Mouse (Mus musculus): ENCODE measurements at regions not wholly inside any gene's neighbourhood (a gene's known extent, or its start where the extent isn't known, plus 50 kb on each side); places are given as distances from the start of the nearest gene placed in this dataset.
A peak's percentile ranks its signal among the peaks of the same experiment; 100 is the strongest.

DNA sequence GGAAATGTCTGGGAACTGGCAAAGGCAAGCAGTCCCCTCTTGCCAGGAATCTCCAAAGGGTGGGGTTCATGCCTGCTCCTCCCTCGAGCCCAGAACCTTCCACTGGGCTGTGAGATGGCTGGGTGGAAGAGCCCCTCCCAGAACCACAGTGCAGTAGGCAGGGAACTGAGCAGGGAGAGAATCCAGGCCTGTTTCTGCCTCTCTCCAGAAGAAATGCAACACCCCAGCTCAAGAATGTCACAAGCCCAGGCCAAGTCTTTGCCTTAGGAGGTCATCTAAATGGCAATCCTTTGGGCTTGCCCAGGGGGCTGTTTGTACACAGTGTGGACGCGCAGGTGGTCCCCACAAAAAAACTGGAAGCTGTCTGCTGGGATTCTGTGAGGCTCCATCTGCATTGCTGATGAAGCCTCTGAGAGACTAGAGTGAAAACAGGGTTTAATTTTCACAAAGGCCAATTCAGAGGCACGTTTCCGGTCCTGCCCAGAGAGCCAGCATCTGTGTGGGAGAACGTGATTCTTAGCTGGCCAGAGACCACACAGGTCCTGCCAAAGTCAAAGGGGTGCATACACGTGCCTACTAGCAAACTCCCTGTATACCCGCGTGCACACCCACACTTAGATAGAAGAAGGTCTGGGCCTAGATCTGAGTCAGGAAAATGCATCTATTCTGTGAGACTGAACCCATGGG lies 129.0 kb downstream of the Hmg20a start:
- DNase-seq (ENCODE audit: low spot score) = no peak

DNA sequence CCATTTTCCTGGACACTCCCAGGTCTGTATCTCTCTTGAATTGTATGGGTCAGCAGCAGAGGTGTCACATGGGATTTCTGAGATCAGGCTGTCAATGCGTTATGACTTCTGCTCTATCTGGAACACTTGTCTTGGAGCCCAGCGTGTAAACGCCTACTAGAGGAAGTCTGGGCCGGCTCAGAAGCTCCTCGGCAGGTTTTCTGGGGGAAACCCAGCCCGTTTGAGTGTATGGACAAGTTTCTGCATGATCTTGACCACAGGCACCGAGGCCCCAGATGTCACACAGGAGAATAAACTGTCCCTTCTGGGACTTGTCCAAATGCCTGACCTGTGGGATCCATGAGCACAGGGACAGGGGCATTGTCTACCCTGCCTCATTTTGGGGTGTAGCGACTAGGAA lies 131.4 kb downstream of the Hmg20a start:
- no peak for DNase-seq (ENCODE audit: low spot score)

DNA sequence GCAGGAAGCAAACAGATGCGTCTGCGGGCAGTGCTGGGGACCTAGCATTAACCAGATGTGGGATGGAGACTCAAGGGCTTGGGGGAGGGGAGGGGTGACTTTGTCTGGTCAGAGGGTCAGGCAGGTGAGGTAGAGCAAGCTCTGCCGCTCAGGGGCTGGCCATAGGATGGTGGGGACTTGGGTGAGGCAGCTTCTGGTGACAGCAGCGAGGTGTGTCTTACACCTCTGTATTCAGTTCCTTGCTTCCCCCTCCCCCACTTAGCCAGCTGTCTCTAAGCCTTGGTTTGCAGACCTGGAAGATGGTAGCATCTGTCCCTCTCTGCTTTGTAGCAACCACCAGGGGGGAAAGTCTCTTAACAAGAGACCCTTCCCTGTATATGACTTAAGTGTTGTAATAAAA lies 131.8 kb downstream of the Hmg20a start:
- DNase-seq (ENCODE audit: low spot score) = no peak

DNA sequence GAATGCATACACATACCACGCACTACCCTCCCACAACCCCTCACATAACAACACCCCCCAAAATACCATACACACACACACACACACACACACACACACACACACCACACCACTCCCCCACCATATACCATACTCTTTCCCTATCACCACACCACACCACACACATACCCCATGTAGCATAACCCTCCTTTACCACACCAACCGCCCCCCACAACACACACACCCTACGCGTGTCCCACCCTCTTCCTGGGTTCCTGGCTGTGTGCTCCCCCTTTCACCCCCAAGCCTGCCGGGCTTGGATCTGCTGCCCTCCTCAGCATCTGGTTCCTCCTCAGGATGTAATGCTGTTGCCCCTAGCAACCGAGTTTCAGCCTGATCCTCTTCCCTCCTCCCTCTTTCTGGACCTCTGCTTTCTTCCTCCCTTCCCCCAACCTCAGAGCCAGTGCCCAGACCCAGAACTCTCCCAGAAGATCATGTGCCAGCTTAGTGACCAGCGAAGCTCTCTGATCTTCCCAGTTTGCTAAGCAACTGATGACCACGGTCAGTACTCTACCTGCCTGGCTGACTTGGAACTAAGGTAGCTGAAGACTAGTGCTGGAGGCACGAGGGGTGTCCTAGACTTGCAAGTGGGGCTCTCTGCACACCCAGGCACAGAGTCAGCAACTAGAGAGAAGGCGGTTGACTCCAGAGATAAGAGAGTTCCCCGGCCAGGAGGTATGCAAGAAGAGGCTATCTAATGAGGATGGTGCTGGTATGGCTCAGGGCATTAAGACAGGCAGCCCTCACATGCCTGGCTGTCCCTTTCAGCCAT lies 133.2 kb downstream of the Hmg20a start:
- DNase-seq (ENCODE audit: low spot score) = no peak

DNA sequence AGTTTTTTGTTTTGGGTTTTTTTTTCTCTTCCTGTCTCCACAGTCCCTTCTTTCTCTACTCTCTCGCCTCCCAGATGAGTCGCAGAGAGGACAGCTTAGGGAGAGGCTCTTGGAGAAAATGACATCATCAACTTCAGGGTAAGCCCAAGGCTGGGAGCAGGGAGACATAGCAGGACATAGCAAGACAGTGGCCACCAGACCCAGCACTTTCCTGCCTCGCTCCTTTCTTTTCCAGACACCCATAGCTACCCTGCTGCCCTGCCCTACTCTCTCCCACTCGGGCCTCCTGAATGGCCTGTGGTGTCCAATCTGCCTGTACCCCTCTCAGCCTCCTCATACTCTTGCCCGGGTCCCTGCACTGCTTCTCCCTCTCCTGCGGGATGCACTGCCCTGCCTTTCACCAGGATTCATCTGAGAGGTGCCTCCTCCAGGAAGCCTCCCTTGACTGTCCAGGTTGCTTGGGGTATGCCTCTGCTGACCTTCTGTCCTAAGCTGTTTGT lies 133.8 kb downstream of the Hmg20a start:
- DNase-seq (ENCODE audit: low spot score) = no peak

DNA sequence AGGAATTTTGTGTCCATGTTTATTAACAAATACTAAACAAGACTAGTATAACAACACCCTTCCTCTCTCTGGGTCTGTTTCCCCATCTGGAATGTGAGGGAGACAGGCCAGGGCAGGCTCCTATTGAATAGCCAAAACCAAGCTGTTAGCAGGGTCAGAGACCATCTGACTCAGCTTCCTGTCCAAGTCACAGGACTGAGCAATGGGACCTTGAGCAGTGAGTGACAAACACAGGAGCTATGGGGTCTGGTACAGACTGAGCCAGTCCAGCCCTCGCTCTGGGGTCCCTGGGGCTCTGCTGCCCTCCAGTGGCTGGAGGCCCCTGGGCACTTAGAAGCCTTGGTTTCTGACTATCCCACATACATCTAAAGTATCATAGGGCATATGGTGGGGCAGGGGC lies 134.4 kb downstream of the Hmg20a start:
- peak; percentile 82 for DNase-seq (ENCODE audit: low spot score)

DNA sequence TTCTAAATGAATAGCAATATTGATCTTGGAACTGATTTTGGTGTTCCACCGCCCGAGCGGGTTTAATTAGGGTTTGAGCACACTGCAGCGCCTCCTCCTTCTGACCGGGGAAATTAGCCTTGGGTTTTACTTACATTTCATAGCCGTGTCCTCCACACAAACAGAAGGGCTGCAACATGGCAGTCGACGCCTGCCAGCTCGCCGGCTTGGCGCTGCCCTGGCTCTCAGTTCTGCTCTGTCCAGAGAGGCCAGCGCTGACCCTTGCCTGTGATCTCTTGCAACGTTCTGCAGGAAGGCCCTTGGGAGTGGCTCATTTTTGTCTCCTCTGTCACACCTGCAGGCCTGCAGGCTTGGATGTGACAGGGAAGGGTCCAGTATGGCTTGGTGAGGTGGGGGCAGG lies 135.2 kb downstream of the Hmg20a start:
- DNase-seq (ENCODE audit: low spot score) = no peak

DNA sequence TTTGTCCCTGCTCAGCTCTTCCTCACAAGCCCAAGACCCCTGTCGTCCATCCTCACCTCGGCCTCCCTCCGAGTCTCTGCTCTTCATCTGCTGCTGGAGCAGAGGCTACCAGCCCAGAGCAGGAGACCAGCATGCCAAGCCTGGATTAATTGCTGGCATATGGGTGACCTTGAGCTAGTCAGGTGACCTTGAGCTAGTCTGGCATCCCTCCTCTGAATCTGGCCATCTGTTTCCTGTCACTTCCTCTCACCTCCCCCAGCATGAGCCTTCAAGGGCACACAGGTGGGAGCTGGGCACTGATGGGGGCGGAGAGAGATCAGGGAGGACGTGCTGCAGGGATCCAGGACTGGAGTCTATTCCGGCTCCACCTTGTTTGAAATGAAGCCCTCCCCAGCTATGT lies 135.7 kb downstream of the Hmg20a start:
- no peak for DNase-seq (ENCODE audit: low spot score)

DNA sequence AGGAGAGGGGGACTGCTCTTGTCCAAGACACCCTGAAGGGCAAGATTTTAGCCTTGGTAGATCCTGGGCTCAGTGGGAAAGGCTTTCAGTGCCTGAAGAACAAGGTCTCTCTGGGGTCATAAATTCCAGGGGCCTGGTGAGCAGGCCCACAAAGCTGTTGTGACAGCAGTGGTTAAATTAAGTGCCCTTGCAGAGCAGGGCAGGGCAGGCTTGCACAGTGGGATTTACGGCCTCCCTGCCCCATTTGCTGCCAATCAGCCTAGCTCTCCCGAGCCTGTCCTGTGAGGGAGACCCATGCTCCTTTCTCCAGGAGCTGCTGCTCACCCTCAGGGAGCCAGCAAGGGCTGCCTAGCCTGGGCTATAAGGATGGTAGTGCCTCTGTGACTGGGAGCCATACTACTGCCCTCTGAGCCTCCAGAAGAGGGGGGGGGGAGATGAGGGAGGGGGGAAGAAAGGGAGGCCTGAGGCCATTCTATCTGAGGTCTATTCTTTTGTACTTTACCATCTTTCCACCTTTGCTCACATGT lies 141.3 kb downstream of the Hmg20a start:
- no peak for DNase-seq (ENCODE audit: low spot score)

DNA sequence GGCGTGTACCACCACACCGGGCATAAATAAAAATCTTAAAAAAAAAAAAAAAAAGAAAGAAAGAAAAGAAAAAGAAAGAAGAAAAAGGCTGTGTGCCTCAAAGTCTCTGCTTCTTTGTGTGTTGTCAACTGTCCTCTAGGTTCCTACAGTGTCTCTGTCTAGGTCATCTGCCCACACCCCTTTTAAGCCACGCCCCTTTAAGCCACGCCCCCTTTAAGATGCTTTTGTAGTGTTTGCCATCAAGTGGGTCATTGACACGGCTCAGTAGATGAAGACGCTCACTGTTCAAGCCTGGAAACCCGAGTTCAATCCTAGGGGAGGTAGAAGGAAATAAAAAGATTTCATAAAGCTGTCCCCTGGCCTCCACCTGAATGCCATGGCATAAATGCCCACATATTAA lies 144.0 kb downstream of the Hmg20a start:
- DNase-seq (ENCODE audit: low spot score) = no peak

DNA sequence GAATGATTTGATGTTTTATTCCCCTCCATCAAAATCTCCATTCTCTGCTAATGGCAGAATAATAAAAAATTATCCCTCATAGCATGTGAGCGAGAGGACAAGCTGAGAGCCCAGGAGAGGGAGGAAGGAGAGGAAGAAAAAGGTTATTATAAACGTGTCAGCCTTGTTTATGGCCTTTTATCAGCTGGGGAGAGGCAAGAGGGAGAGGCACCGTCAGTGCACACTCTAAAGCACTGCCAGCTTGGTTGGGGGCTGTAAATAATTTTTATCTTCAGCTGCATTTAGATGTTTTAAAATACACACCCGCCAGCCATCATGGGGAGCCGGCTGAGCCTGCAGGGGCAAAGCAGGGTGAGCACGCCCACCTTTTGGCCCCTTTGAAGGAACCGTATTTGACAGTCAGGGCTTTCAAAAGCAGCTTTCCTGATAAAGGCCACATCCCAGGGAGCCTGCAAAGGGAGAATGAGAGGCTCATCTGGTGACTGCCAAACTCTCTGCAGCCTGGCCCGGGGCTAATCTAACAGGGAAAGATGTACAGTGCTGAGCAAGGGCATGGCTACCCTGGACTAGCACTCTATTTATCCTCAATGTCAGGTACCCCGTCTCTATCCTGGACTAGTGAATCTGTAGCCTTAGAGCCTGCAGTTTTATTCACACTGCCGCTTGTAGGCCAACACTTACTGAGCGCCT lies 145.8 kb downstream of the Hmg20a start:
- no peak for DNase-seq (ENCODE audit: low spot score)
